Comparison of ENCODE assay signal across 1 mouse cellular context in the genomic region with DNA sequence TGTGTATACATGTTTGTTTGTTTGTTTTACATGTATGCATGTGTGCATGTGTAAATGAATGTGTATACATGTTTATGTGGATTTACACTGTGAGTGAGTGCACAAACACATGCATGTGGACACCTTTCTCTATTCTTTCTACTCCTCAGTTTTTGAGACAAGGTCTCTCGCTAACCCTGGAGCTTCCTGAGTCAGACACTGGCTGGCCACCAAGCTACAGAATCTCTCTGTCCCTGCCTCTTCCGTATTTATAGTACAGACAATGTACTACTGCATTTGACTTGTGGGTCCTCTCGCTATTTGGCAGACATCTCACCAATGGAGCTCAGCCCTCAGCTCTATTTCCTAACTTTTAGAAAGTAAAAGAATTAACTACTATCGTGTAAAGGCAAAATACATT.
TF ChIP-seq lines count a peak whose summit lies in the region.

No protein-coding gene starts in this region.

TF ChIP-seq in myocyte, 11 proteins besides CTCF, POLR2A, EP300 and RAD21 (continued from another document):
- TF ChIP-seq SRF (IDR thresholded peaks at IDR 0.05; ENCODE audit: control insufficient read depth, insufficient read length, low read depth) (no peak), MYOD1 (IDR thresholded peaks at IDR 0.05; ENCODE audit: control insufficient read depth in 1 of 3, insufficient read length in 2 of 3, low read depth in 2 of 3) (no peak), POLR2AphosphoS2 (IDR thresholded peaks at IDR 0.05; ENCODE audit: insufficient read length, low read depth) (no peak), MAX (IDR thresholded peaks at IDR 0.05; ENCODE audit: low read depth) (no peak), TCF3 (IDR thresholded peaks at IDR 0.05; ENCODE audit: insufficient read length, low read depth) (no peak), TCF12 (IDR thresholded peaks at IDR 0.05; ENCODE audit: insufficient read depth, poor library complexity, severe bottlenecking) (no peak)
